Mouse (Mus musculus) CH12.LX (cell line): ENCODE measurements around the gene Ndufs2. TPM values are rescaled to one million over a fixed set of nuclear protein-coding genes. Genes with fewer than 3 reads are reported as not detected.

ENCODE experiments used
- DNase-seq: peaks from one replicate; pipeline ENCODE4 v3.0.0-alpha.2; 2013; ENCODE audit errors: extremely low read depth
- H3K27ac ChIP-seq: 2 replicates; pipeline ENCODE4 v1.5.1; 2012; ENCODE audit warnings: low read depth, mild to moderate bottlenecking, control low read depth, moderate library complexity; ENCODE audit not compliant: insufficient read depth
- H3K27me3 ChIP-seq: replicated peaks from 2 replicates; pipeline ENCODE3; 2012; ENCODE audit warnings: inconsistent platforms
- H3K36me3 ChIP-seq, 2 experiments: replicated peaks in 1 of 2; 2 replicates each; pipeline versions ENCODE3 to v1.6.1; 2012; ENCODE audit warnings: inconsistent platforms in 1 of 2, low read length in 1 of 2, mild to moderate bottlenecking in 1 of 2, mixed read lengths in 1 of 2, moderate library complexity in 1 of 2; ENCODE audit not compliant: control insufficient read depth in 1 of 2, insufficient read depth in 1 of 2
- H3K4me1 ChIP-seq, 2 experiments: 2 replicates each; pipeline ENCODE4 v1.6.1; 2012; ENCODE audit warnings: inconsistent platforms in 1 of 2, moderate library complexity in 1 of 2; ENCODE audit not compliant: insufficient read depth in 2 of 2, control insufficient read depth in 1 of 2
- H3K4me2 ChIP-seq: 2 replicates; pipeline ENCODE4 v1.6.1; 2012; ENCODE audit warnings: low read depth, mild to moderate bottlenecking, control low read depth; ENCODE audit not compliant: poor library complexity, insufficient read depth, severe bottlenecking
- H3K4me3 ChIP-seq, 3 experiments: fragments of 150-350 bp in 1 of 3; sonication (generic) in 1 of 3; replicated peaks in 1 of 3; 2 replicates each; pipeline versions ENCODE3 to v1.5.1; 2011 to 2012; ENCODE audit warnings: low read depth in 2 of 3, low read length in 2 of 3, mild to moderate bottlenecking in 2 of 3, moderate library complexity in 2 of 3, control low read depth in 1 of 3, improper control_type of control experiment in 1 of 3, inconsistent platforms in 1 of 3, mixed read lengths in 1 of 3; ENCODE audit not compliant: poor library complexity in 1 of 3
- H3K79me2 ChIP-seq: replicated peaks from 2 replicates; pipeline ENCODE4 v1.6.1; 2012; ENCODE audit warnings: mild to moderate bottlenecking, moderate library complexity; ENCODE audit not compliant: control insufficient read depth, poor library complexity, insufficient read depth, severe bottlenecking; ENCODE audit errors: extremely low read depth
- H3K9ac ChIP-seq: 2 replicates; pipeline ENCODE4 v1.6.1; 2012; ENCODE audit warnings: low read depth, mild to moderate bottlenecking, control low read depth, moderate library complexity; ENCODE audit not compliant: insufficient read depth
- H3K9me3 ChIP-seq: replicated peaks from 2 replicates; pipeline ENCODE3; 2012; ENCODE audit warnings: low read length, inconsistent platforms, mixed read lengths
- BHLHE40 ChIP-seq: IDR thresholded peaks from 2 replicates; pipeline ENCODE4 v1.6.1; 2011; ENCODE audit warnings: mild to moderate bottlenecking, low read depth, low read length, improper control_type of control experiment
- CHD1 ChIP-seq: IDR thresholded peaks from 2 replicates; pipeline ENCODE4 v1.6.1; 2012; ENCODE audit warnings: low read depth, low read length, improper control_type of control experiment, inconsistent platforms
- CHD2 ChIP-seq: IDR thresholded peaks from 2 replicates; pipeline ENCODE4 v1.6.1; 2011; ENCODE audit warnings: low read length, improper control_type of control experiment
- CTCF ChIP-seq, 2 experiments: IDR thresholded peaks in 1 of 2; conservative IDR thresholded peaks in 1 of 2; 2 replicates each; pipeline ENCODE4 v1.5.1; 2011 to 2012; ENCODE audit warnings: low read depth in 2 of 2, low read length in 2 of 2, improper control_type of control experiment in 1 of 2, inconsistent platforms in 1 of 2, mild to moderate bottlenecking in 1 of 2, moderate library complexity in 1 of 2
- E2F4 ChIP-seq: IDR thresholded peaks from 2 replicates; pipeline ENCODE4 v1.6.1; 2011; ENCODE audit warnings: low read depth, low read length, improper control_type of control experiment; ENCODE audit not compliant: insufficient replicate concordance
- EP300 ChIP-seq: IDR thresholded peaks from 2 replicates; pipeline ENCODE4 v1.6.1; 2011; ENCODE audit warnings: low read length, improper control_type of control experiment
- ETS1 ChIP-seq: conservative IDR thresholded peaks from 2 replicates; pipeline ENCODE4 v1.6.1; 2012; ENCODE audit warnings: low read depth, mild to moderate bottlenecking, inconsistent platforms, low read length, improper control_type of control experiment, moderate library complexity
- GABPA ChIP-seq: IDR thresholded peaks from 2 replicates; pipeline ENCODE4 v1.6.1; 2012; ENCODE audit warnings: low read depth, low read length, improper control_type of control experiment, inconsistent platforms; ENCODE audit not compliant: insufficient replicate concordance
- HCFC1 ChIP-seq: IDR thresholded peaks from 2 replicates; pipeline ENCODE4 v1.6.1; 2012; ENCODE audit warnings: low read depth, mild to moderate bottlenecking, inconsistent platforms, low read length, improper control_type of control experiment
- IRF4 ChIP-seq: IDR thresholded peaks from 2 replicates; pipeline ENCODE4 v1.6.1; 2014; ENCODE audit warnings: low read depth, mild to moderate bottlenecking, inconsistent platforms, low read length, improper control_type of control experiment
- KAT2A ChIP-seq: IDR thresholded peaks from 2 replicates; pipeline ENCODE4 v1.6.1; 2012; ENCODE audit warnings: low read length, improper control_type of control experiment, inconsistent platforms; ENCODE audit not compliant: insufficient replicate concordance
- MAZ ChIP-seq: IDR thresholded peaks from 2 replicates; pipeline ENCODE4 v1.6.1; 2012; ENCODE audit warnings: low read depth, mild to moderate bottlenecking, inconsistent platforms, low read length, improper control_type of control experiment, moderate library complexity
- MXI1 ChIP-seq: IDR thresholded peaks from 2 replicates; pipeline ENCODE4 v1.6.1; 2011; ENCODE audit warnings: mild to moderate bottlenecking, low read depth, low read length, improper control_type of control experiment
- MYC ChIP-seq: IDR thresholded peaks from 2 replicates; pipeline ENCODE4 v1.6.1; 2011; ENCODE audit warnings: low read depth, mild to moderate bottlenecking, improper control_type of control experiment, low read length
- NELFE ChIP-seq: IDR thresholded peaks from 2 replicates; pipeline ENCODE4 v1.6.1; 2011; ENCODE audit warnings: low read depth, low read length, improper control_type of control experiment
- NRF1 ChIP-seq: IDR thresholded peaks from 2 replicates; pipeline ENCODE4 v1.6.1; 2014; ENCODE audit warnings: low read depth, mild to moderate bottlenecking, inconsistent platforms, low read length, improper control_type of control experiment, moderate library complexity
- PAX5 ChIP-seq: IDR thresholded peaks from 2 replicates; pipeline ENCODE4 v1.6.1; 2012; ENCODE audit warnings: low read length, inconsistent platforms, mixed read lengths
- POLR2A ChIP-seq: IDR thresholded peaks from 2 replicates; pipeline ENCODE4 v1.6.1; 2011; ENCODE audit warnings: low read depth, mild to moderate bottlenecking, improper control_type of control experiment, low read length
- RAD21 ChIP-seq: IDR thresholded peaks from 2 replicates; pipeline ENCODE4 v1.6.1; 2011; ENCODE audit warnings: low read depth, mild to moderate bottlenecking, low read length, improper control_type of control experiment, moderate library complexity
- RCOR1 ChIP-seq: conservative IDR thresholded peaks from 2 replicates; pipeline ENCODE4 v1.6.1; 2012; ENCODE audit warnings: low read depth, mild to moderate bottlenecking, inconsistent platforms, low read length, improper control_type of control experiment
- SIN3A ChIP-seq: IDR thresholded peaks from 2 replicates; pipeline ENCODE4 v1.6.1; 2012; ENCODE audit warnings: low read length, improper control_type of control experiment, inconsistent platforms
- SMC3 ChIP-seq: IDR thresholded peaks from 2 replicates; pipeline ENCODE4 v1.6.1; 2011; ENCODE audit warnings: low read depth, low read length, improper control_type of control experiment
- TBP ChIP-seq: conservative IDR thresholded peaks from 2 replicates; pipeline ENCODE4 v1.6.1; 2011; ENCODE audit warnings: low read depth, low read length, improper control_type of control experiment
- TCF12 ChIP-seq: IDR thresholded peaks from 2 replicates; pipeline ENCODE4 v1.6.1; 2014; ENCODE audit warnings: low read depth, mild to moderate bottlenecking, inconsistent platforms, low read length, improper control_type of control experiment
- USF1 ChIP-seq: IDR thresholded peaks from 2 replicates; pipeline ENCODE4 v1.6.1; 2014; ENCODE audit warnings: low read depth, mild to moderate bottlenecking, inconsistent platforms, low read length, improper control_type of control experiment
- USF2 ChIP-seq: conservative IDR thresholded peaks from 2 replicates; pipeline ENCODE4 v1.6.1; 2011; ENCODE audit warnings: low read depth, low read length, improper control_type of control experiment
- ZC3H11A ChIP-seq: IDR thresholded peaks from 2 replicates; pipeline ENCODE4 v1.6.1; 2012; ENCODE audit warnings: low read depth, mild to moderate bottlenecking, inconsistent platforms, low read length, improper control_type of control experiment
- ZKSCAN1 ChIP-seq: IDR thresholded peaks from 2 replicates; pipeline ENCODE4 v1.6.1; 2012; ENCODE audit warnings: low read depth, inconsistent platforms, low read length, improper control_type of control experiment, borderline replicate concordance
- ZMIZ1 ChIP-seq: IDR thresholded peaks from 2 replicates; pipeline ENCODE4 v1.6.1; 2012; ENCODE audit warnings: low read depth, mild to moderate bottlenecking, inconsistent platforms, low read length, improper control_type of control experiment
- ZNF384 ChIP-seq: IDR thresholded peaks from 2 replicates; pipeline ENCODE4 v1.6.1; 2012; ENCODE audit warnings: low read depth, low read length, improper control_type of control experiment, inconsistent platforms
- dilution Hi-C: fragments of 300-500 bp; cut with MboI; formaldehyde crosslinking; loops from 2 replicates; pipeline ENCODE4 v1.14.3; 2020; ENCODE audit warnings: low sequenced_read_pairs; ENCODE audit not compliant: extremely low pct_unique_long_range_greater_than_20kb, extremely low pct_ligation_motif_present
- in situ Hi-C: fragments of 300-500 bp; cut with MboI; formaldehyde crosslinking; loops from 3 replicates; pipeline ENCODE4 v1.14.3; 2019; ENCODE audit warnings: low sequenced_read_pairs, low pct_ligation_motif_present, low pct_unique_long_range_greater_than_20kb, mixed read lengths
- polyA plus RNA-seq: library from polyadenylated mRNA; unstranded; fragments of >175 nt; gene quantifications from 2 replicates; pipeline ENCODE4 v1.2.1, GENCODE M21; 2012; ENCODE audit warnings: low read depth; ENCODE audit not compliant: insufficient read length
- total RNA-seq, 2 experiments: library from RNA; depleted of rRNA; stranded (reverse); fragments of 300-350 nt in 1 of 2; fragments of >200 nt in 1 of 2; gene quantifications; 2 replicates each; pipeline ENCODE4 v1.2.3; 2012 to 2014

Ndufs2 gene
- total and polyA plus RNA-seq, 3 experiments, result 242 to 265 (median 242) TPM

- H3K27ac ChIP-seq, result no peak overlapping the region
- peak overlapping the region; percentile 96 for H3K9ac ChIP-seq
- H3K79me2 ChIP-seq, result peaks cover 16% of the 10 kb centered on the region
- H3K36me3 ChIP-seq, result peaks cover 3 to 11% of the 10 kb centered on the region in 2 experiments
- TF ChIP-seq NRF1 (no peak), KAT2A (no peak), TBP (peak; percentile 81), TCF12 (no peak), HCFC1 (no peak), CHD1 (peak; percentile 81; the same call in 1 of the 2 replicates), NELFE (0 out of 2 replicates have a peak, but pooled peaks have one; percentile 6), MXI1 (peak; percentile 22; the same call in 1 of the 2 replicates)
- H3K4me3 ChIP-seq, result peak overlapping the region; percentile 76 to 78 (median 77)
- no peaks in the 10 kb centered on the region for H3K9me3 ChIP-seq
- in situ Hi-C loops (no loop called here), dilution Hi-C loops (no loop called here)
- peaks cover 0 to 17% of the 10 kb centered on the region in 2 experiments; a peak in 3 of 4 replicates for H3K4me1 ChIP-seq
- H3K4me2 ChIP-seq, result peak overlapping the region; percentile 69; the same call in 1 of the 2 replicates
- no peaks in the 10 kb centered on the region for H3K27me3 ChIP-seq
- DNase-seq, result peak; percentile 24
Measured at GRCm38 (mm10) chr1:171295063-171295402, 43.8 kb upstream of the Ndufs2 start.

DNA sequence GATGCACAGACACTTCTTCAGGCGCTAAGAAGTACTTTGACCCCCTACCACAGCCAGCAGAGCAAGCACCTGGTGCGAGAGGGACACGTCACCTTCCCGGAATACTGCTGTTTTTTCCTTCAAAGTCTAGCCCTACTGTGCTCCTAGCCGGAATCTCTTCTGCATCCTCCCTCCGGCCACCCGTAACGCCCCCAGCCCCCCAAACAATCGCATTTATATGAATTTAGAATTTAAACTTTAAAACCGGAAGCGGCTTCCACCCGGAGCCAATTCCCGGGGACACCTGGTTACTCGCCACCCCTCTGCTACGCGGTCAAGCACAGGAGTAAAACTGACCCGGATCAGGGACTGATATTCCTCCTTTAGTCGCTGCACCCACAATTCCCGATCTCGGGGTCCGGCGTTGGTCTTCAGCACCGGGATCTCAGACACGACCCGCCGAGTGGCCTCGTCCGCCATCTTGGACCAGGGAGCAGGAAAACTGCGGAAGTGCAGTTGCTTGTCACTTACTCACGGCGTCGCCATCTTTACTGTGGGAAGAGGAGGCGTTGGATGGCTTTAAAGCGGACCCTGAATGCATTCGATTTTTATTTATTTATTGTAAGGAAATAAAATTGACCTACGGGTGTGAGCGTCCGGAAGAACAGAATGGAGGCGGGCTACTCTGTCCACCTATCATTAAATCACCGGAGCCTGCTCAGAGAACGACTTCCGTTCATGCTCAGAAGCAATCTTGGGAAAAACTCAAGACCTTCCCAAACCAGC, 43.3 kb upstream of the Ndufs2 start, which contains the start of gene Ufc1:
Ufc1 (minus strand) TSS at position 727 of the 765 bp plus-strand sequence.
- dilution Hi-C loops, result no loop called here
- H3K27ac ChIP-seq, result peak within 1 kb of the TSS; percentile 81
- peak within 1 kb of the TSS; percentile 69; the same call in 1 of the 2 replicates for H3K4me2 ChIP-seq
- in situ Hi-C loops, result no loop called here
- H3K4me1 ChIP-seq, result peaks cover 0 to 17% of the 10 kb centered on the region in 2 experiments; a peak in 3 of 4 replicates
- H3K4me3 ChIP-seq, result peak within 1 kb of the TSS; percentile 76 to 78 (median 77)
- peaks cover 9 to 16% of the 10 kb centered on the region in 2 experiments for H3K36me3 ChIP-seq
- H3K9me3 ChIP-seq, result no peaks in the 10 kb centered on the region
- DNase-seq, result peak; percentile 86
- H3K9ac ChIP-seq, result peak within 1 kb of the TSS; percentile 96
- H3K27me3 ChIP-seq, result no peaks in the 10 kb centered on the region
- H3K79me2 ChIP-seq, result peaks cover 16% of the 10 kb centered on the region
- peak; percentile 84 for TF ChIP-seq POLR2A
- 0 out of 2 replicates have a peak, but pooled peaks have one; percentile 63 for TF ChIP-seq KAT2A
- TF ChIP-seq CHD1, result no peak
- TF ChIP-seq ZMIZ1, result peak; percentile 11; the same call in 1 of the 2 replicates
- no peak for TF ChIP-seq IRF4
- no peak for TF ChIP-seq BHLHE40
- TF ChIP-seq ETS1, result no peak
- TF ChIP-seq USF2, result no peak
- TF ChIP-seq USF1, result no peak
- peak; percentile 43; the same call in 1 of the 2 replicates for TF ChIP-seq E2F4
- no peak for TF ChIP-seq RCOR1
- TF ChIP-seq RAD21, result no peak
- no peak for TF ChIP-seq MXI1
- no peak for TF ChIP-seq MAZ
- TF ChIP-seq EP300, result no peak
- no peak for TF ChIP-seq PAX5
- TF ChIP-seq TCF12, result peak; percentile 71
- TF ChIP-seq CHD2, result no peak
- TF ChIP-seq SMC3, result no peak
- no peak for TF ChIP-seq ZC3H11A
- TF ChIP-seq TBP, result no peak
- TF ChIP-seq NELFE, result peak; percentile 41; the same call in 1 of the 2 replicates
- no peak for TF ChIP-seq ZKSCAN1
- TF ChIP-seq CTCF (conservative IDR thresholded peaks at IDR 0.05 in 1 of 2, IDR thresholded peaks at IDR 0.05 in 1 of 2; ENCODE audit: low read depth in 2 of 2, low read length in 2 of 2), result no peak
- TF ChIP-seq ZNF384, result no peak
- peak; percentile 75 for TF ChIP-seq NRF1
- TF ChIP-seq GABPA, result no peak
- TF ChIP-seq MYC, result 0 out of 2 replicates have a peak, but pooled peaks have one; percentile 34
- TF ChIP-seq SIN3A, result no peak
